Mouse (Mus musculus) limb, embryonic 10.5 days (tissue): ENCODE measurements around the gene Hao1. TPM values are rescaled to one million over a fixed set of nuclear protein-coding genes. Genes with fewer than 3 reads are reported as not detected.

Source experiments
- DNase-seq: peaks from one replicate; pipeline ENCODE4 v3.0.0-alpha.2; 2017; ENCODE audit warnings: low spot score
- H3K27ac ChIP-seq: fragments of 300-500 bp; sonication (generic); 2 replicates; pipeline ENCODE4 v1.5.1; 2016; ENCODE audit warnings: mild to moderate bottlenecking
- H3K27me3 ChIP-seq: fragments of 300-500 bp; sonication (generic); 2 replicates; pipeline ENCODE4 v1.6.1; 2016; ENCODE audit warnings: low read depth, mild to moderate bottlenecking; ENCODE audit not compliant: poor library complexity, severe bottlenecking
- H3K36me3 ChIP-seq: fragments of 300-500 bp; sonication (generic); 2 replicates; pipeline ENCODE4 v1.6.1; 2016; ENCODE audit warnings: mild to moderate bottlenecking, moderate library complexity
- H3K4me1 ChIP-seq: fragments of 300-500 bp; sonication (generic); 2 replicates; pipeline ENCODE4 v1.6.1; 2016
- H3K4me3 ChIP-seq: fragments of 300-500 bp; sonication (generic); 2 replicates; pipeline ENCODE4 v1.5.1; 2016; ENCODE audit warnings: mild to moderate bottlenecking, moderate library complexity
- H3K9me3 ChIP-seq: fragments of 300-500 bp; sonication (generic); replicated peaks from 2 replicates; pipeline ENCODE4 v1.6.1; 2016; ENCODE audit warnings: mild to moderate bottlenecking
- WGBS: fragments of 180-500 bp; shearing (Covaris S2); methylation state at CpG from one replicate; pipeline ENCODE4 v1.1.7; 2016; 5-methylcytosine and 5-hydroxymethylcytosine counted together
- polyA plus RNA-seq: library from polyadenylated mRNA; unstranded; fragments of >200 nt; fragmentation: Nextera tagmentation; extraction: Ambion mirVana; gene quantifications from 2 replicates; pipeline ENCODE4 v1.2.1, GENCODE M21; 2016

The Hao1 gene
- polyA plus RNA-seq: not detected in 2 replicates

GRCm38 (mm10) chr2:134554221-134554727 is at the start of gene Hao1:
TSS of gene Hao1 (minus strand) at chr2:134554368.
- Histone ChIP-seq H3K36me3 (no peaks in the 10 kb centered on the region), H3K4me3 (no peak within 1 kb of the TSS), H3K27ac (no peak within 1 kb of the TSS), H3K4me1 (no peaks in the 10 kb centered on the region), H3K27me3 (no peaks in the 10 kb centered on the region), H3K9me3 (no peaks in the 10 kb centered on the region)
- WGBS: 92% methylated on average over 8 of the region's 8 CpGs
- no peak for DNase-seq

GRCm38 (mm10) chr2:134591081-134591694 is 37.0 kb upstream of the Hao1 start:
- H3K36me3 ChIP-seq: no peaks in the 10 kb centered on the region
- no peak overlapping the region for H3K4me3 ChIP-seq
- no peak for DNase-seq
- no peak overlapping the region for H3K27ac ChIP-seq
- WGBS: 96% methylated on average over 6 of the region's 6 CpGs
- no peaks in the 10 kb centered on the region for H3K9me3 ChIP-seq
- H3K4me1 ChIP-seq: no peaks in the 10 kb centered on the region
- H3K27me3 ChIP-seq: no peaks in the 10 kb centered on the region

GRCm38 (mm10) chr2:134585243-134585642 is 31.1 kb upstream of the Hao1 start:
- Histone ChIP-seq H3K4me1 (no peaks in the 10 kb centered on the region), H3K4me3 (no peak overlapping the region), H3K9me3 (no peaks in the 10 kb centered on the region), H3K36me3 (no peaks in the 10 kb centered on the region), H3K27ac (no peak overlapping the region), H3K27me3 (no peaks in the 10 kb centered on the region)
- 84% methylated on average over 4 of the region's 4 CpGs for WGBS
- no peak for DNase-seq

- WGBS: 93% methylated on average over 3 of the region's 3 CpGs
- H3K27ac ChIP-seq: no peak overlapping the region
These were observed 5.3 kb upstream of the Hao1 start for GRCm38 (mm10) chr2:134559422-134559821.

GRCm38 (mm10) chr2:134552358-134552757 is 1.8 kb downstream of the Hao1 start:
- no peak overlapping the region for H3K4me3 ChIP-seq
- no peak for DNase-seq
- no peaks in the 10 kb centered on the region for H3K36me3 ChIP-seq
- H3K4me1 ChIP-seq: no peaks in the 10 kb centered on the region
- H3K27me3 ChIP-seq: no peaks in the 10 kb centered on the region
- H3K9me3 ChIP-seq: no peaks in the 10 kb centered on the region
- H3K27ac ChIP-seq: no peak overlapping the region

More at GRCm38 (mm10) chr2:134559422-134559821, 5.3 kb upstream of the Hao1 start:
- H3K9me3 ChIP-seq: no peaks in the 10 kb centered on the region; the same call in 1 of the 2 replicates
- no peaks in the 10 kb centered on the region for H3K27me3 ChIP-seq
- H3K36me3 ChIP-seq: no peaks in the 10 kb centered on the region
- no peak overlapping the region for H3K4me3 ChIP-seq
- no peaks in the 10 kb centered on the region for H3K4me1 ChIP-seq
- DNase-seq: no peak

GRCm38 (mm10) chr2:134549770-134550169 is 4.4 kb downstream of the Hao1 start:
- Histone ChIP-seq H3K27me3 (no peaks in the 10 kb centered on the region), H3K4me3 (no peak overlapping the region), H3K9me3 (no peaks in the 10 kb centered on the region), H3K27ac (no peak overlapping the region), H3K36me3 (no peaks in the 10 kb centered on the region), H3K4me1 (no peaks in the 10 kb centered on the region)
- peak; percentile 51 for DNase-seq
- 29% methylated on average over 4 of the region's 4 CpGs for WGBS

GRCm38 (mm10) chr2:134545116-134545515 is 9.1 kb downstream of the Hao1 start:
- no peak overlapping the region for H3K4me3 ChIP-seq
- WGBS: 74% methylated on average over 5 of the region's 5 CpGs

GRCm38 (mm10) chr2:134544321-134545065 is 9.7 kb downstream of the Hao1 start:
- H3K9me3 ChIP-seq: no peaks in the 10 kb centered on the region
- no peaks in the 10 kb centered on the region for H3K27me3 ChIP-seq
- no peak overlapping the region for H3K27ac ChIP-seq
- no peak for DNase-seq
- H3K36me3 ChIP-seq: no peaks in the 10 kb centered on the region
- no peaks in the 10 kb centered on the region; the same call in 1 of the 2 replicates for H3K4me1 ChIP-seq
- no peak overlapping the region for H3K4me3 ChIP-seq
- WGBS: 88% methylated on average over 8 of the region's 8 CpGs

More at GRCm38 (mm10) chr2:134545116-134545515, 9.1 kb downstream of the Hao1 start:
- DNase-seq: no peak
- no peaks in the 10 kb centered on the region for H3K9me3 ChIP-seq
- H3K36me3 ChIP-seq: no peaks in the 10 kb centered on the region
- no peaks in the 10 kb centered on the region for H3K27me3 ChIP-seq
- H3K4me1 ChIP-seq: no peaks in the 10 kb centered on the region; the same call in 1 of the 2 replicates
- no peak overlapping the region for H3K27ac ChIP-seq

- no peaks in the 10 kb centered on the region for H3K36me3 ChIP-seq
- H3K9me3 ChIP-seq: no peaks in the 10 kb centered on the region
- 62% methylated on average over 2 of the region's 2 CpGs for WGBS
These were observed 10.7 kb downstream of the Hao1 start for GRCm38 (mm10) chr2:134543501-134543900.

GRCm38 (mm10) chr2:134541019-134541418 is 13.1 kb downstream of the Hao1 start:
- DNase-seq: no peak

More at GRCm38 (mm10) chr2:134543501-134543900, 10.7 kb downstream of the Hao1 start:
- no peak for DNase-seq
- no peaks in the 10 kb centered on the region; the same call in 1 of the 2 replicates for H3K4me1 ChIP-seq
- no peaks in the 10 kb centered on the region for H3K27me3 ChIP-seq
- no peak overlapping the region for H3K27ac ChIP-seq
- no peak overlapping the region for H3K4me3 ChIP-seq

GRCm38 (mm10) chr2:134538451-134538850 is 15.7 kb downstream of the Hao1 start:
- 70% methylated on average over 4 of the region's 4 CpGs for WGBS

More at GRCm38 (mm10) chr2:134541019-134541418, 13.1 kb downstream of the Hao1 start:
- Histone ChIP-seq H3K36me3 (no peaks in the 10 kb centered on the region), H3K27ac (no peak overlapping the region), H3K4me3 (no peak overlapping the region), H3K27me3 (no peaks in the 10 kb centered on the region), H3K9me3 (no peaks in the 10 kb centered on the region), H3K4me1 (no peaks in the 10 kb centered on the region; the same call in 1 of the 2 replicates)
- WGBS: 80% methylated on average over 5 of the region's 5 CpGs

GRCm38 (mm10) chr2:134528122-134528810 is 25.9 kb downstream of the Hao1 start:
- H3K36me3 ChIP-seq: no peaks in the 10 kb centered on the region
- WGBS: 87% methylated on average over 7 of the region's 7 CpGs
- DNase-seq: no peak
- H3K27me3 ChIP-seq: no peaks in the 10 kb centered on the region
- H3K27ac ChIP-seq: peak overlapping the region; percentile 27; the same call in 1 of the 2 replicates
- H3K9me3 ChIP-seq: no peaks in the 10 kb centered on the region
- H3K4me3 ChIP-seq: no peak overlapping the region
- H3K4me1 ChIP-seq: peaks cover 13% of the 10 kb centered on the region

More at GRCm38 (mm10) chr2:134538451-134538850, 15.7 kb downstream of the Hao1 start:
- Histone ChIP-seq H3K9me3 (no peaks in the 10 kb centered on the region), H3K4me3 (no peak overlapping the region), H3K27ac (no peak overlapping the region), H3K27me3 (no peaks in the 10 kb centered on the region), H3K4me1 (no peaks in the 10 kb centered on the region; the same call in 1 of the 2 replicates), H3K36me3 (no peaks in the 10 kb centered on the region)
- no peak for DNase-seq
